Mouse (Mus musculus) right cerebral cortex, adult 18-20 months (tissue): ENCODE data around the gene Eef1akmt2.
A peak's percentile ranks its signal among the peaks of the same experiment; 100 is the strongest.

ENCODE experiments used
- DNase-seq: peaks from one replicate; pipeline ENCODE4 v3.0.0; 2022; ENCODE audit warnings: mixed read lengths

Gene Eef1akmt2

GRCm38 (mm10) chr7:132852173-132852844, at the start of gene Eef1akmt2:
Gene Eef1akmt2, minus strand, starts transcription at chr7:132852673.
- DNase-seq, result peak; percentile 85

- no peak for DNase-seq
Observed at GRCm38 (mm10) chr7:132900826-132901531, 48.5 kb upstream of the Eef1akmt2 start.

GRCm38 (mm10) chr7:132898234-132898633, 45.8 kb upstream of the Eef1akmt2 start:
- DNase-seq, result no peak

GRCm38 (mm10) chr7:132897258-132897657, 44.8 kb upstream of the Eef1akmt2 start:
- no peak for DNase-seq

- no peak for DNase-seq
Observed at GRCm38 (mm10) chr7:132896206-132896815, 43.8 kb upstream of the Eef1akmt2 start.

GRCm38 (mm10) chr7:132894841-132895555, 42.5 kb upstream of the Eef1akmt2 start:
- no peak for DNase-seq

GRCm38 (mm10) chr7:132893336-132893735, 40.9 kb upstream of the Eef1akmt2 start:
- DNase-seq, result no peak

GRCm38 (mm10) chr7:132892806-132893205, 40.3 kb upstream of the Eef1akmt2 start:
- no peak for DNase-seq

- no peak for DNase-seq
Observed at GRCm38 (mm10) chr7:132892311-132892661, 39.8 kb upstream of the Eef1akmt2 start.

GRCm38 (mm10) chr7:132891561-132892310, 39.3 kb upstream of the Eef1akmt2 start:
- DNase-seq, result no peak

GRCm38 (mm10) chr7:132890201-132890600, 37.7 kb upstream of the Eef1akmt2 start:
- DNase-seq, result no peak

- no peak for DNase-seq
Observed at GRCm38 (mm10) chr7:132889691-132890090, 37.2 kb upstream of the Eef1akmt2 start.

GRCm38 (mm10) chr7:132888518-132889249, 36.2 kb upstream of the Eef1akmt2 start:
- DNase-seq, result no peak

GRCm38 (mm10) chr7:132888052-132888451, 35.6 kb upstream of the Eef1akmt2 start:
- no peak for DNase-seq

GRCm38 (mm10) chr7:132887019-132887804, 34.7 kb upstream of the Eef1akmt2 start:
- DNase-seq, result no peak

GRCm38 (mm10) chr7:132884031-132884430, 31.6 kb upstream of the Eef1akmt2 start:
- no peak for DNase-seq

GRCm38 (mm10) chr7:132882343-132882742, 29.9 kb upstream of the Eef1akmt2 start:
- no peak for DNase-seq

- DNase-seq, result no peak
Observed at GRCm38 (mm10) chr7:132880276-132880675, 27.8 kb upstream of the Eef1akmt2 start.

- DNase-seq, result no peak
Observed at GRCm38 (mm10) chr7:132875391-132876086, 23.1 kb upstream of the Eef1akmt2 start.

GRCm38 (mm10) chr7:132873043-132873442, 20.6 kb upstream of the Eef1akmt2 start:
- no peak for DNase-seq
